In genomic region chr9:99630071-99630470, GRCm38 (mm10) we compare ENCODE assay signal across 8 mouse cellular contexts. TPM values are rescaled to one million over a fixed set of nuclear protein-coding genes. Genes with fewer than 3 reads are reported as not detected.
A peak's percentile ranks its signal among the peaks of the same experiment; 100 is the strongest.
DNase-seq lines count a peak whose midpoint lies in the region; ATAC-seq and TF ChIP-seq lines count a peak whose summit lies in the region.

No protein-coding gene starts in this region.

- no peak for ATAC-seq in heart, embryonic 12.5 days (ENCODE audit: insufficient number of reproducible peaks, low FRiP score)
- peak; percentile 24; the same call in 1 of the 2 replicates for ATAC-seq in midbrain, postnatal 0 days (ENCODE audit: low FRiP score)
- ATAC-seq in activated CD4-positive, CD25-positive, alpha-beta regulatory T cell, adult 4 months = no peak

- H3K4me1 ChIP-seq in heart, embryonic 12.5 days (replicated peaks) = peaks cover 37% of the 10 kb centered on the region
- peaks cover 8% of the 10 kb centered on the region for H3K4me1 ChIP-seq in midbrain, postnatal 0 days (ENCODE audit: insufficient read depth, low read length)

- H3K36me3 ChIP-seq in heart, embryonic 12.5 days = peaks cover 29% of the 10 kb centered on the region
- no peaks in the 10 kb centered on the region for H3K36me3 ChIP-seq in midbrain, postnatal 0 days (ENCODE audit: insufficient read depth, low read length)

- under 1% methylated on average over 11 of the region's 11 CpGs for WGBS in heart, embryonic 12.5 days
- under 1% methylated on average over 11 of the region's 11 CpGs for WGBS in midbrain, postnatal 0 days

- TF ChIP-seq CTCF in brain, embryonic 14.5 days (IDR thresholded peaks at IDR 0.05; ENCODE audit: borderline replicate concordance, extremely low read depth, insufficient read depth, insufficient read length) = no peak
- TF ChIP-seq CTCF in midbrain, postnatal 0 days (IDR thresholded peaks at IDR 0.05) = no peak

- peak overlapping the region; percentile 87 for H3K27ac ChIP-seq in heart, embryonic 12.5 days (ENCODE audit: poor library complexity, severe bottlenecking)
- peak overlapping the region; percentile 78 for H3K27ac ChIP-seq in midbrain, postnatal 0 days (ENCODE audit: low read depth, low read length)

- H3K4me3 ChIP-seq in heart, embryonic 12.5 days = peak overlapping the region; percentile 72
- H3K4me3 ChIP-seq in midbrain, postnatal 0 days (ENCODE audit: low read depth, low read length) = peak overlapping the region; percentile 60

- no peak for TF ChIP-seq POLR2A in brain, embryonic 14.5 days (IDR thresholded peaks at IDR 0.05; ENCODE audit: borderline replicate concordance, extremely low read depth, insufficient read depth, insufficient read length, poor library complexity, severe bottlenecking)

- peak; percentile 18 to 20 for DNase-seq in layer of hippocampus, postnatal 10 days (ENCODE audit: low spot score in 2 of 2)
- DNase-seq in layer of hippocampus, postnatal 25 days (ENCODE audit: extremely low spot score in 1 of 2, low spot score in 1 of 2) = no peak
- peak; percentile 47 for DNase-seq in brain, embryonic 14.5 days (ENCODE audit: low read depth)
- peak; percentile 52 for DNase-seq in kidney, postnatal 10 days
- no peak for DNase-seq in midbrain, postnatal 0 days (ENCODE audit: low spot score)
- DNase-seq in gastrocnemius, postnatal 4 days (ENCODE audit: low spot score in 2 of 2) = no peak

- peak overlapping the region; percentile 84 for H3K9ac ChIP-seq in heart, embryonic 12.5 days
- H3K9ac ChIP-seq in midbrain, postnatal 0 days (replicated peaks; ENCODE audit: low read length, poor library complexity, severe bottlenecking) = peak overlapping the region; percentile 77

- H3K4me2 ChIP-seq in heart, embryonic 12.5 days = peak overlapping the region; percentile 84
- H3K4me2 ChIP-seq in midbrain, postnatal 0 days (ENCODE audit: low read depth, low read length, poor library complexity, severe bottlenecking) = peak overlapping the region; percentile 87

- H3K27me3 ChIP-seq in heart, embryonic 12.5 days (replicated peaks) = no peaks in the 10 kb centered on the region
- no peaks in the 10 kb centered on the region for H3K27me3 ChIP-seq in midbrain, postnatal 0 days (ENCODE audit: insufficient read depth, low read length)

- no peaks in the 10 kb centered on the region; the same call in 1 of the 2 replicates for H3K9me3 ChIP-seq in heart, embryonic 12.5 days (replicated peaks)
- no peaks in the 10 kb centered on the region for H3K9me3 ChIP-seq in midbrain, postnatal 0 days (ENCODE audit: low read length)

RNA-seq across cellular contexts. Expression of gene Dzip1l, which starts 0.8 kb away (rescaled TPM):
- total RNA-seq in layer of hippocampus, postnatal 10 days (2021) = 10 to 100 TPM; 23.8 to 24.6 TPM
- 10 to 100 TPM; 22.6 to 25.3 TPM for total RNA-seq in layer of hippocampus, postnatal 25 days (2021)
- 5.2 and 8.2 TPM in 2 replicates for polyA plus RNA-seq in brain, embryonic 14.5 days (2012; rRNA removed)
- 20.5 and 23.4 TPM in 2 replicates for polyA plus RNA-seq in heart, embryonic 12.5 days (2016; fragmentation: Nextera tagmentation; extraction: Ambion mirVana)
- 19.9 and 22.5 TPM in 2 replicates for total RNA-seq in midbrain, postnatal 0 days (2014; rRNA removed)
- 7.1 and 8.1 TPM in 2 replicates for polyA plus RNA-seq in midbrain, postnatal 0 days (2015; fragmentation: Nextera tagmentation; extraction: Ambion mirVana)
- polyA plus RNA-seq in activated CD4-positive, CD25-positive, alpha-beta regulatory T cell, adult 4 months (2017; shearing (Covaris generic)) = under 1 TPM in 1 of 2 experiments, not detected in 1; 0.13 TPM
- 1 to 10 TPM; 8.3 to 8.9 TPM for total RNA-seq in gastrocnemius, postnatal 4 days (2021)

RNA-seq across cellular contexts. Expression of gene A4gnt, which starts 17.8 kb away (rescaled TPM):
- not detected for total RNA-seq in layer of hippocampus, postnatal 10 days (2021)
- not detected for total RNA-seq in layer of hippocampus, postnatal 25 days (2021)
- not detected in 2 replicates for polyA plus RNA-seq in brain, embryonic 14.5 days (2012; rRNA removed)
- not detected in 2 replicates for polyA plus RNA-seq in heart, embryonic 12.5 days (2016; fragmentation: Nextera tagmentation; extraction: Ambion mirVana)
- not detected in 2 replicates for total RNA-seq in midbrain, postnatal 0 days (2014; rRNA removed)
- polyA plus RNA-seq in midbrain, postnatal 0 days (2015; fragmentation: Nextera tagmentation; extraction: Ambion mirVana) = not detected in 2 replicates
- polyA plus RNA-seq in activated CD4-positive, CD25-positive, alpha-beta regulatory T cell, adult 4 months (2017; shearing (Covaris generic)) = not detected
- not detected for total RNA-seq in gastrocnemius, postnatal 4 days (2021)

RNA-seq across cellular contexts. Expression of gene Dbr1, which starts 54.5 kb away (rescaled TPM):
- 10 to 100 TPM; 12.4 to 13.0 TPM for total RNA-seq in layer of hippocampus, postnatal 10 days (2021)
- 10 to 100 TPM; 13.5 to 14.3 TPM for total RNA-seq in layer of hippocampus, postnatal 25 days (2021)
- 18.0 and 19.6 TPM in 2 replicates for polyA plus RNA-seq in brain, embryonic 14.5 days (2012; rRNA removed)
- 18.4 and 20.4 TPM in 2 replicates for polyA plus RNA-seq in heart, embryonic 12.5 days (2016; fragmentation: Nextera tagmentation; extraction: Ambion mirVana)
- 15.7 and 25.0 TPM in 2 replicates for total RNA-seq in midbrain, postnatal 0 days (2014; rRNA removed)
- polyA plus RNA-seq in midbrain, postnatal 0 days (2015; fragmentation: Nextera tagmentation; extraction: Ambion mirVana) = 24.9 and 26.2 TPM in 2 replicates
- 10 to 100 TPM; 18.4 to 23.7 TPM for polyA plus RNA-seq in activated CD4-positive, CD25-positive, alpha-beta regulatory T cell, adult 4 months (2017; shearing (Covaris generic))
- 10 to 100 TPM in 1 of 2 experiments, 1 to 10 TPM in 1; 9.5 to 10.3 TPM for total RNA-seq in gastrocnemius, postnatal 4 days (2021)

Comparison
In these comparisons a context has a peak if more than half of its experiments do, and no peak if none do; other contexts are left out.
1. DNase-seq: peak in layer of hippocampus, postnatal 10 days (2 of 2), brain, embryonic 14.5 days (single experiment) and kidney, postnatal 10 days (single experiment); none in layer of hippocampus, postnatal 25 days (0 of 2), midbrain, postnatal 0 days (single experiment) and gastrocnemius, postnatal 4 days (0 of 2).